Mouse (Mus musculus): ENCODE data around the gene Grik4.

DNA sequence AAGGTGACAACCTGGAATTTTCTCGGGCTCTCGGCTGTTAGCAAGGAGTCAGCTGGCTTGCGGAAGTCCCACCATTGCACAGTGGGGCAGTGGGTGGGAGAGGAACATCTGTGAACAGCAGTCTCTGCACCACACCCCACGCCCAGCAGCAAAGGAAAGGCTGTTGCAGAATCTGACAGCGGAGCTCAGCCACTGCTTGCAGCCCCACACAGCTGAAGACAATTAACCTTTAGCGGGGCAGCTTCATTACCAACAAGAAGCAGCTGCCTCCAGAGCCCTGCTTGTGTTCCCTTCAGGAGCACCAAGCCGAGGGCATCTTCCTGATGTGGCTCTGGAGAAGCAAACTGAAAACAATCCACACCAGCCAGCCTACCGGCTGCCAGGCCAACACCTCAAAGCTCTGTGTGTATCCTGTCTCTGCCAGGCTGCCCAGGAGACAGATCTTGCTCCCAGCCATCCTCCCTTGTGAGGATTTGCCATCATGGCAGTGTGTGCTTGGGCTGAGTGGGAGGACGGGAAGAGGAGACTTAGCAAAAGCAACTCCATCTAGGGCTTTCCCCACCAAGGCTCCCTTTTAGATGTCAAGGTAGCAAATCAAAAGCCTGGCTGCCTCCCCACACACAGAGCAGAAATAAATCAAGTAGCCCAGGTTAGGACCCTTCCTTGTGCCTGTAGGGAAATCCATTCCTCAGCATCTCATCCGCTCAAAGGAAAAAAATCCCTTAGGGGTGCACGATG, 179.3 kb downstream of the Grik4 start:
- no peak for TF ChIP-seq CTCF (IDR thresholded peaks at IDR 0.05; ENCODE audit: low read depth)
- TF ChIP-seq EP300 (IDR thresholded peaks at IDR 0.05; ENCODE audit: low read depth): no peak

Measured in liver, embryonic 14.5 days (tissue).